Mouse (Mus musculus) liver, embryonic 14.5 days (tissue): ENCODE results near the gene Lrrn1. TPM values are rescaled to one million over a fixed set of nuclear protein-coding genes. Genes with fewer than 3 reads are reported as not detected.

Experiments used
- ATAC-seq: fragments of 200-750 bp; cut with Nextera tagmentation; 2 replicates; pipeline ENCODE4 v1.8.0; 2017; ENCODE audit warnings: moderate number of reproducible peaks, mild to moderate bottlenecking, moderate library complexity; ENCODE audit not compliant: insufficient read depth
- DNase-seq, 3 experiments: peaks; one replicate each; pipeline ENCODE4 v3.0.0-alpha.2; 2012 to 2013; ENCODE audit warnings: low read depth in 3 of 3, low spot score in 3 of 3
- H3K27ac ChIP-seq: fragments of 300-500 bp; sonication (generic); 2 replicates; pipeline ENCODE4 v1.5.1; 2014; ENCODE audit warnings: moderate library complexity, mild to moderate bottlenecking, control low read depth, inconsistent platforms
- H3K27me3 ChIP-seq: fragments of 300-500 bp; sonication (generic); 2 replicates; pipeline ENCODE4 v1.6.1; 2014; ENCODE audit warnings: mild to moderate bottlenecking, low read length, moderate library complexity; ENCODE audit not compliant: control insufficient read depth, insufficient read depth
- H3K36me3 ChIP-seq: fragments of 300-500 bp; sonication (generic); replicated peaks from 2 replicates; pipeline ENCODE4 v1.6.1; 2014; ENCODE audit warnings: low read depth; ENCODE audit not compliant: control insufficient read depth, insufficient read depth
- H3K4me1 ChIP-seq, 2 experiments: fragments of 200-500 bp in 1 of 2; fragments of 300-500 bp in 1 of 2; sonication (generic) in 1 of 2; replicated peaks; 2 replicates each; pipeline ENCODE4 v1.6.1; 2012 to 2014; ENCODE audit warnings: antibody characterized with exemption in 1 of 2, inconsistent platforms in 1 of 2, low read length in 1 of 2; ENCODE audit not compliant: control insufficient read depth in 2 of 2, insufficient read depth in 2 of 2
- H3K4me2 ChIP-seq: fragments of 300-500 bp; sonication (generic); 2 replicates; pipeline ENCODE4 v1.6.1; 2014; ENCODE audit warnings: low read depth, mild to moderate bottlenecking, control low read depth, moderate library complexity
- H3K4me3 ChIP-seq, 2 experiments: fragments of 200-500 bp in 1 of 2; fragments of 300-500 bp in 1 of 2; sonication (generic) in 1 of 2; 2 replicates each; pipeline ENCODE4 v1.5.1; 2012 to 2014; ENCODE audit warnings: low read depth in 2 of 2, low read length in 2 of 2, mild to moderate bottlenecking in 2 of 2, control low read depth in 1 of 2, inconsistent platforms in 1 of 2, moderate library complexity in 1 of 2; ENCODE audit not compliant: insufficient read depth in 1 of 2
- H3K9ac ChIP-seq: fragments of 300-500 bp; sonication (generic); replicated peaks from 2 replicates; pipeline ENCODE4 v1.6.1; 2014; ENCODE audit warnings: mild to moderate bottlenecking, control low read depth, moderate library complexity
- H3K9me3 ChIP-seq: fragments of 300-500 bp; sonication (generic); 2 replicates; pipeline ENCODE4 v1.6.1; 2016; ENCODE audit warnings: low read length, mixed read lengths; ENCODE audit not compliant: control insufficient read depth
- CTCF ChIP-seq: IDR thresholded peaks from 2 replicates; pipeline ENCODE4 v1.5.1; 2016; ENCODE audit warnings: antibody characterized with exemption, low read depth, control low read depth
- EP300 ChIP-seq: IDR thresholded peaks from 2 replicates; pipeline ENCODE4 v1.6.1; 2016; ENCODE audit warnings: antibody characterized with exemption, low read depth
- WGBS: fragments of 180-500 bp; shearing (Covaris S2); extraction: QIAGEN DNeasy Blood & Tissue Kit; methylation state at CpG from one replicate; pipeline ENCODE4 v1.1.7; 2014; ENCODE audit not compliant: insufficient replicate concordance; 5-methylcytosine and 5-hydroxymethylcytosine counted together
- polyA plus RNA-seq, 2 experiments: library from polyadenylated mRNA; depleted of rRNA in 1 of 2; stranded (reverse) in 1 of 2; unstranded in 1 of 2; fragments of >200 nt; fragmentation: Nextera tagmentation in 1 of 2; extraction: Ambion mirVana in 1 of 2; gene quantifications; 2 replicates each; pipeline versions ENCODE4 v1.2.1 to v1.2.3; 2012 to 2014

The Lrrn1 gene
- polyA plus RNA-seq, 2 experiments: 0.09 to 0.11 TPM

- Histone ChIP-seq H3K4me2 (no peak overlapping the region), H3K27ac (no peak overlapping the region), H3K36me3 (no peaks in the 10 kb centered on the region), H3K9me3 (no peaks in the 10 kb centered on the region), H3K4me1 (no peaks in the 10 kb centered on the region), H3K4me3 (no peak overlapping the region), H3K27me3 (no peaks in the 10 kb centered on the region), H3K9ac (no peak overlapping the region)
- ATAC-seq (no peak), DNase-seq (no peak)
- WGBS: 78% methylated on average over 3 of the region's 3 CpGs
- no peak for TF ChIP-seq EP300
- no peak for TF ChIP-seq CTCF
These were observed 28.2 kb downstream of the Lrrn1 start for GRCm38 (mm10) chr6:107557806-107558205.

- no peaks in the 10 kb centered on the region for H3K4me1 ChIP-seq
- no peak overlapping the region for H3K4me2 ChIP-seq
- H3K27ac ChIP-seq: no peak overlapping the region
- H3K36me3 ChIP-seq: no peaks in the 10 kb centered on the region
- WGBS: 70% methylated on average over 2 of the region's 2 CpGs
- H3K27me3 ChIP-seq: no peaks in the 10 kb centered on the region
- no peaks in the 10 kb centered on the region for H3K9me3 ChIP-seq
- TF ChIP-seq CTCF (no peak), EP300 (no peak)
- DNase-seq (no peak), ATAC-seq (no peak)
- H3K4me3 ChIP-seq: no peak overlapping the region
- no peak overlapping the region for H3K9ac ChIP-seq
These were observed 32.7 kb downstream of the Lrrn1 start for GRCm38 (mm10) chr6:107562255-107562654.

- no peak overlapping the region for H3K27ac ChIP-seq
- no peaks in the 10 kb centered on the region for H3K4me1 ChIP-seq
- H3K27me3 ChIP-seq: no peaks in the 10 kb centered on the region
These were observed 37.5 kb downstream of the Lrrn1 start for GRCm38 (mm10) chr6:107566944-107567634.

GRCm38 (mm10) chr6:107574561-107574960 lies 45.0 kb downstream of the Lrrn1 start:
- H3K9ac ChIP-seq: no peak overlapping the region
- 61% methylated on average over 3 of the region's 3 CpGs for WGBS
- DNase-seq: no peak
- no peaks in the 10 kb centered on the region for H3K4me1 ChIP-seq
- no peak overlapping the region for H3K4me2 ChIP-seq
- no peaks in the 10 kb centered on the region for H3K9me3 ChIP-seq
- H3K27ac ChIP-seq: no peak overlapping the region
- H3K4me3 ChIP-seq: no peak overlapping the region
- H3K36me3 ChIP-seq: no peaks in the 10 kb centered on the region
- TF ChIP-seq EP300 (no peak), CTCF (no peak)
- no peaks in the 10 kb centered on the region for H3K27me3 ChIP-seq
- ATAC-seq: no peak

More at GRCm38 (mm10) chr6:107566944-107567634, 37.5 kb downstream of the Lrrn1 start:
- no peak overlapping the region for H3K4me3 ChIP-seq
- TF ChIP-seq EP300 (no peak), CTCF (no peak)
- no peaks in the 10 kb centered on the region for H3K36me3 ChIP-seq
- no peak overlapping the region for H3K9ac ChIP-seq
- H3K9me3 ChIP-seq: no peaks in the 10 kb centered on the region
- ATAC-seq (no peak), DNase-seq (no peak)
- 59% methylated on average over 12 of the region's 12 CpGs for WGBS
- no peak overlapping the region for H3K4me2 ChIP-seq

- Histone ChIP-seq H3K9ac (no peak overlapping the region), H3K9me3 (no peaks in the 10 kb centered on the region), H3K4me2 (no peak overlapping the region), H3K36me3 (no peaks in the 10 kb centered on the region), H3K27me3 (no peaks in the 10 kb centered on the region), H3K4me3 (no peak overlapping the region), H3K27ac (no peak overlapping the region), H3K4me1 (no peaks in the 10 kb centered on the region)
- DNase-seq (no peak), ATAC-seq (no peak)
- 48% methylated on average over 3 of the region's 3 CpGs for WGBS
- TF ChIP-seq CTCF: no peak
- no peak for TF ChIP-seq EP300
These were observed 45.8 kb downstream of the Lrrn1 start for GRCm38 (mm10) chr6:107575405-107575804.
